Mouse (Mus musculus) common myeloid progenitor, adult 5-6 weeks (primary cell): ENCODE data around the gene Apba1. TPM values are rescaled to one million over a fixed set of nuclear protein-coding genes. Genes with fewer than 3 reads are reported as not detected.

ENCODE experiments used
- ATAC-seq: replicated peaks from 2 replicates; pipeline ENCODE4 v1.8.0; 2016; ENCODE audit warnings: low read depth, mild to moderate bottlenecking, moderate TSS enrichment, inconsistent platforms; ENCODE audit not compliant: poor library complexity, severe bottlenecking
- total RNA-seq: library from RNA; stranded (forward); fragments of 200-1000, 187-1606 nt; gene quantifications from 2 replicates; pipeline ENCODE4 v1.2.3, GENCODE M21; 2017

The Apba1 gene
- total RNA-seq, 1 experiment from 2014 or later: 2.9 TPM

DNA sequence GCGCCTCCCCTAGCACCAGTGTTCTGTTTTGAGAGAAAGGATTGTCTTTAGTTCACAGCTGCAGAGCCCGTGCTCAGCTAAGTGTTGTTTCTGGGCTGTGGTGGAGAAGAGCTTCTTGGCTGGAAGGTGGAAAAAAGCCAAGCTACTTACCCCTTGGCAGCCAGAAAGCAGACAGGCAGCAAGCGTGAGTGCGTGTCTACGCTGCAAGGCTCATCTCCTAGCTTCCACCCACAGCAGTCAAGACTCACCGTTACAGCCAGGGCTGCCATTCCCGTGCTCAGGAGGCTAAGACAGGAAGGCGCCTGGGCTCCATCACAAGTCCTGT, 161.5 kb downstream of the Apba1 start:
- no peak for ATAC-seq

DNA sequence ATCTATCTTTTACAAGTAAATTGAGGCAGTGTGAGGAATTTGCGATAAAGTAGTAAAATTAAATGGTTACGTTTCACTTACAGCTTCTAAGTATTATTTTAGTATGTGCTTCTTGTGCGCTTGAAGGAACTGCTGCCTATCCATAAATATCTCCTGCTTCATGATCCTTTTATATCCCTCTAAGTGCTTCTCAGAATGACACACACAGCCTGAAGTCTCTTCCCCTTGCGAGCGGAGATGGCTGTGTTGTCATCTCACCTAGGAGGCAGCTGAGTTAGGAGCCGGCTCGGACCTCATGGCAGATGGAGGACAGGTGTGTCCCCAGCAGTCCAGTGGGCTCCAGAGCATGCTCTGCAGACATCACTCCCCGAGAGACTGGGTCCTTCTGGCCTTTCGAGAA, 163.9 kb downstream of the Apba1 start:
- no peak for ATAC-seq

DNA sequence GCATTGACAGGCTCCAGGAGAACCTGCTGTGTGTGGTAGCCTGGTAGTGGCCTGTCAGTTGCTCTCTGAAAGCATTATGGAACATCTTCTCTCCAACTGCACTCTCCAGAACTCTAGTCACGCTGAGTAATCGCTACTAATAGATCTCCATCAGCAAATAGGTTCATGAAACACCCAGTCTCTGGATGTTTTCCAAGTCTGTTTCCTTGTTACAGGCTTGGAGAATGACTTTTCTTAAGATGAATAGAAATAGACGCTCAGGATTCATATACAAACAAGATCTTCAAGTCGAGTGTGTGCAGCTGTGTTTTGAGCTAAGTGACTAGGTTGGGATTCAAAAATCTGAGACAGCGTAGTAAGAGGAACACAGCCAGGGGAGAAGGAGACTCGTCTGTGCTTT, 165.4 kb downstream of the Apba1 start:
- no peak for ATAC-seq

DNA sequence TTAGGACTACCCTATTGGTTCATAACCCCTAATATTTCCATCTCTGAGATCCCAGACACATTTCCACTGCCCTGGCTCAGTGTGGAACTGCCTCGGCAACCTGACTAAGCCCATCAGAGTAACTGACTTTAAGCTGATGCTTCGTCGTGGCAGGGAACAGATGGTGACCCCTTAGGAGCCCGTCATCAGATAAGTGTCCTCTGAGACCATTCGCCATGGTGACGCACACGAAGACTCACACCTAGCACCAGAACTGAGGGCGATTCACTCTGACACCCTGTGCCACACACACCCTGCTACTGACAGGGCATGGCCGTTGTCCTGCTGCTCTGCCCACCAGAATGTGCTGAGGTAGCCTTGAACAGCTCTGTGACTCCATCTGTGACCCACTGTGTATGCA, 166.1 kb downstream of the Apba1 start:
- no peak for ATAC-seq

DNA sequence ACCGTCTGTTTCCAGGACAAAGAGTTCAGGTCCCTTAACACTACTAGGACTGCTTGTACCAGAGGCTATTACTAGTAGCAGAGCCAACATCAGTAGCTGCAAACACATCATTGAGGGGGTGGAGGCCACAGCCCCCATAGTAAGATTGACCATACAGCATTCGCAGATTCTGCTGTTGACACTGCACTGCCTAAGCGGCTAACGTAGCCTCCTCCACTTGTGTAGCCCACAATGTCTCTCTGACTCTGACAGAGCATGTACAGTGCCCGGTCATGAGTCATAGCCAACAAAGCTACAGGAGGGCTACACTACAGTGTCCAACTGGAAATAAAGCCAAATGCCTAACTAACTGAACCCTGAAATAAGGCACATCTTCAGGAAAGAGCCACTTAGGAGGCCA, 166.9 kb downstream of the Apba1 start:
- no peak for ATAC-seq

DNA sequence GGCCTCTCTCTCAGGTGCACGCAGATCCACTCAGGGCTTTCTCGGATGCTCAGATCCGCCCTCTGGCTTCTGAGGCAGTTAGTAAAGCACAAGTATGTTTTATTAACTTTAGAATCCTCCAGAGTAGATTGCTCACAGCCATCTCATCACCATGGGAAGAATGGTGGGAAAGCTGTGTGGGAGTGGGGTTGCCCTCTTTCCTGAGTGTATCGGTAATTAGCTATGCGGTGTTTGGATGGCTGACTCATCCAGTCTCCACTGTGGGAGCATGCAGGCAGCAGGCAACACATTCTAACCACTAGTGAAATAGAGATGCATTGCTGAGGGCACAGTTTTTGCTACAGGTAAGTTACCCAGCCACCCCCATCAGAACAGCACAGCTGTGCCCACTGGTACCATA, 172.1 kb downstream of the Apba1 start:
- no peak for ATAC-seq

DNA sequence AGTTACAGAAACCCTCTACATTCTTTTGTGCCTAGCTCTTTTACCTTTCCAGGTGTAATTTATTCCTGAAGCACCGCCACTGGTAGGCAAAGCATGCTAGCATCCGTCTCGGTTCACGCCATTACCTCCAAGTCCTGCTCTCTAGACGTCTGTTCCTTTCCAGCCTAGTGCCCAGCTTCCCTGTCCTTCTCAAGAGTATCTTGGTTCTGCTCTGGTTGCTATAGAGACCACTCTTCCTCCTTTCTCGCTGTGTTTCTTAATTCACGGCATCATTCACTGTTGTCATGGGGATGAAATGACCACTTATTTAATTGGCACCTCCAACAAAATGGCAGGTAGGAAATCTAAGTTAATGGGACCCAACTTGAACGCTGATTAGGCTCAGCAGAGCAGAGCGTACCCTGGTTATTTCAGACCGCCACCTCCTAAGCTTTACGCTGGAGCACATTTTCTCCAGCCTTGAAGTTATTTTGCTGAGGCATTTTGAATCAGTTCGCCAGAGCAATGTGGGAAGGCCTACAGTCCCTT, 182.8 kb downstream of the Apba1 start:
- ATAC-seq: no peak

DNA sequence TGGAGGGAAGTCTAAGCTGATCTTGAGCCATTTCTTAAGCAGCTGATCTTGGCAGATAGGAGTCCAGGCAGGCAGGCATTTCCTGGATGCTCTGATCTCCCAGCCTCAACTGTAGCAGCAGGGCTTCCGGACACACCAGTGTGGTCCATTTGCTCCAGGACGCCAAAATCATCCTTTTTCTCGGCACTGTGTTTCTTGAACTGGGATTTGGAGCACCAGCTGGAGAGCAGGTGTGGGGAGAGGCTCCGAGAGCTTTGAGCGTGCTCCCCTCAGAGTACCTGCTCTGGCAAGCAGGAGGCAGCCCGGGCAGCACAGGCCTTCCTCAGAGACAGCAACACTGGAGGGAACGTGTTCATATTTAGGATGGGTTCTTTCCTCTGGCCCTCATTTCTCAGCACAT, 184.2 kb downstream of the Apba1 start:
- no peak for ATAC-seq

DNA sequence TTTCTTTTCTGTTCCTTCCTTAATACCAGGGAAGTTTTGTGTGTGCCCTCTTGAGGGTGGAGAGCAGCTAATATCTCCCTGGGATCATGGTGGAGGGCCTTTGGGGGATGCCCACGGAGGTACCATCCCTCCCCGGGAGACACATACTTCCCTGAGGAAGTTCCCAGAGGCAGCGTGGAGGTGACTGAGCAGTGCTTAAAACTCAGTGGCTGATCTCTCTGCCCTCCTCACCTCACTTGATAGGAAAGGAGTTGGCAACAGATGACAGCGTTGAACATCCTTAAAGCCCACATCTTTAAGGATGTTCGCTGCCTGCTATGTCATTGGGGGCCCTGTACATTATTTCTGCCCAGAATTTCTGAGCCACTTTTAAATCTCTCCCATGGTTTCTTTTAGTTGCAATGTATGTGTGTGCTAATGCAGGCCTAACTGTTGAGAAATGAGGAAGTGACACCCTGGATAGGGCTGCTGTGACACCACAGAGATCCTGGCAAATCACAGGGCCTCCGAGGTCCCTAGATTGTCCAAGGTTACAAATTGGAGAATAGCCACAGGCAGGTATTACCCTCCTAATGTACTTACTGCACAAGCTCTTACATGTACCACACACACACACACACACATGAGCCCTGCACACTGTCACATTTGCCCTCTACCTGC, 187.5 kb downstream of the Apba1 start:
- peak; percentile 73 for ATAC-seq

DNA sequence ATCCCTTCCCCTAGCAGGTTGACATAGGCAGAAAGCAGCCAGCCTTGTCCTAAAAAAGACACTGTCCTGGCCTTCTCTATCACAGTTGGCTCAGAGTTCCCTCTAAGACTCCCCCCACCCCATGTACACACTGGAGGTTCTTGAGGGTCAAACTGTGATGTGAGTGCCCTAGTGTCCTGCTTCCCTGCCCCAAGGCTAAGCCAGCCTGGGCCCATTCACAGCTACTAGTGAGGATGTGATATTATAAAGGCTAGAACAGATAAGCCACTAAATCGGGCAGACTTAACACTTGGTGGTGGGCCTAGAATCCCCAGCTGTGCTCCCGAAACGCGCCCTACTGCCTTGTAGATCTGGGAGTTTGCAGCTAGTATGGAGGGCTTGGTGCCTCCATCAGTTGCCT, 188.1 kb downstream of the Apba1 start:
- no peak for ATAC-seq

DNA sequence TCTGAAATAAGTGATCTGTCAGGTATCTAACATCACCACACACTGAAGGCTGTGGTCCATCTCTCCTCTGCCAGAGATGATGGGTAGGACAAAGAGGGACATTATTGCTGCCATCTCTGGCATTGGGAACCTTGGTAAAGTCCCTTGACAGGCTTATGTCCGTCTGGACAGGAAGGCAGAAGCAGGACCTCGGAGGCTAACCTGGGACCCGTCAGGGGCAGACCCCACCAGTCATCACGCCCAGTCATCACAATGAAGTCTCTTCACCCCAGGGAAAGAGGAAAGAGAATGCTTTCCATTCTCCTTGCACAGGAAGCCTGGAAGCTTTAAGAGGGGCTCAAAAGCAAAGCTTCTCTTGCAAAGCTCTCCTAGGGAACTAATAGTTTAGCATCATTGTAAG, 189.2 kb downstream of the Apba1 start:
- ATAC-seq: no peak

DNA sequence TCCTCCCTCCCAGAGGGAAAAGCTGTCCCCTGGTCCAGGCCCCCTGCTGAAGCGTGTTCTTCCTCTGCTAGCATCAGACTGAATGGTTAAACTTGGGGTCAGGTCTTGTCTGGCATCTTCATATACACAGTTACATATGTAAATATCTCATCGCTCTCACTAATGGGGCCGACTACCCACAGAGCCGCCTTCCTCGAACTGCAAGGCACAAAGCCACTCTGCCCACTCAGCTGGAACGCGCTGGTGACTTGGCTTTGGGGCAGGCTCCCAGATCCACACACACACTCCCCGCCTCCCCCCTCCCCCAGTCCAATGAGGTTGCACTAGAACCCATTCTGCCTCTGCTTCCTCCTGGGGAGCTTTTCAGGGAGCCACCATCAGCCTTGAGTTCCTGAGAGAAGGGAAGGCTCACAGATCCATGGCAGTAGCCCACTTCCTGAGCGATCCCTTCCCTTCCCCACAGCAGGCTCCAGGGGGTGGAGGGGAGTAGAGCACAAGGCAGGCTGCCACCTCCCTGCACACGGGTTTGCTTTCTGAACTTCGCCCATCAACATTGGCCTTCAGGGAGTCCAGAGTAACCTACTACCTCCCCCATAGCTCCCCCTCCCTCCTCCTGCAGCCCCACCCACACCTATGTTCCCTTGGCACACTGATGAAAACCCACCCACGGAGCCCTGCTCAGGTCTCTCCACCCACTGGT, 189.8 kb downstream of the Apba1 start:
- no peak for ATAC-seq

DNA sequence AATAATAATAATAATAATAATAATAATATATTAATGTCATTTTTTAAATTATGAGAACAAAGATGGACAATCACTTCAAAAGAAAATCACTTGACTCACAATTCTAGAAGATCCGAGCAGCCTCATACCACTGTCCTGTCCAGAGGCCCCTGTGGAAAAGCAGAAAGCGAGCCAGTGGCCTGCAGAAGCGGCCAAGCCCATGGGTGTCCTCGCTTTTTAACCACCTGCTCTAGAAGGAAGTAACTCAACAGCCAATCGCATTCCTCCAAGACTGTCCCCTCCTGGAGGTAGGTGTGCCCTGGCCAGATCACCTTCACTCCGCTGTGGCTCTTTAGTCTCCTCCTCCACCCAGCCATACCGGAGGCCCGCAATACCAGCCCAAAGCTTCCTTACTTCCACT, 196.8 kb downstream of the Apba1 start:
- no peak for ATAC-seq

DNA sequence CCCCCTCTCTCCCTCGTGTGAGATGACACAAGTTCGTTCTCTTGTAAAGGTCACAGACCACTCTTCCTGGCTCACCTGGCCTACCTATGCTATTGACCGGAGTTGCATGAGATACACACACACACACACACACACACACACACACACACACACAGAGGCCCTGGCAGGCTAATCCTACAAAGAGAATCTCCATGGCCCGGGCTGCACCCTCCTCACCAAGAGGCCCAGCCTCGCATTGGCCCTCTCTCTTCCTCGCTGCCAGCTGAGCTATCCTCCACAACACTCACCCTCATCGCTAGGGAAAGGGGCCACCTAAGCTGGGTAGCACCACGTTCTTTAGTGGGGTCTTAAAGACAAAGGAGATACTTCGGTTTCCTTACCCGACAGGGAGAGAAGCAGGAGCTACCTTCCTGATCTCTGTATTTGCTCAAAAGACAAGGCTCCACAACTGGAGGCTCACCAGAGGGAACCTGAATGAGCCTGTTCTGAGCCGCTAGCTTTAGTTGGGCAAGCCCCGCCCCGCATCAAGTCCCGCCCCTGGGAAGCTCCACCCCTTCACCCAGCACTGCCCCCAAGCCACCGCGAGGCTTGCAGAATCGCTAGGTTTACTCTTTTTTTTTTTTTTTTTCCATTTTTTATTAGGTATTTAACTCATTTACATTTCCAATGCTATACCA, 197.8 kb downstream of the Apba1 start:
- no peak for ATAC-seq

DNA sequence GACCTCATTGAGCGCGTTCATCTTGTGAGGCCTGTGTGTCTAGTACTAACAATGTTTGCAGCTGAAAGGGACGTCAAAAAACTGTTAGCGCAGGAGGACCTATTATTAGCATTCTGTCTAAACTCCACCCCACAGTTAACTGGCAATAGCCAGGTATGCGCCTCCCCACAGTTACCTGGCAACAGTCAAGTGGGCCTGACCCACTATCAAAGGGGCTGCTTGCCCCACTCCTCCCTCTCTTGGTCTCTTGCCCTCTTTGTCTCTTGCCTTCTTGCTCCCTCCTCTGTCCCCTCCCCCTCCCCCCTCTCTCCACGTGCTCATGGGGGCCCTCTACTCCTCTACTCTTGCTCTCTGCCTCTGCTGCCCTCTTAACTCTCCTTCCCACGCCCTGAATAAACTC, 198.9 kb downstream of the Apba1 start:
- no peak for ATAC-seq

DNA sequence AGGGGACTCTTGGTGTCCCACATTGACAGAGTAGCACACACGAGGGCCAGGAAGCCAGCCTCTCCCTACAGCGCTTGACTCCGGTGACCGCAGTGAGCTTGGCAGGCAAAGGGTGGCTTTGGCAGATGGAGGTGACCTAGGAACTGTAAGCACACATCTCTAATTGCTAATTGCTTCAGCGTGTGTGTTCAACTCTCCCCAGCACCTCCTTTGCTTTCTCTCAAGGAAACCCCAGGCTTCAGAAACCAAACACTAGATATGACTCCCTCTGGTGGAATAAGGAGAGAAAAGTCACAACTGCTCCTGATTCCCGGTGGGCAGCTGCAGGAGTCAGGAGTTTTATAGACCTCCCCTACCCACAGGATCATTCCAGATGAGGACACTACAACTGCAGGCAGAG, 200.2 kb downstream of the Apba1 start:
- ATAC-seq: no peak

DNA sequence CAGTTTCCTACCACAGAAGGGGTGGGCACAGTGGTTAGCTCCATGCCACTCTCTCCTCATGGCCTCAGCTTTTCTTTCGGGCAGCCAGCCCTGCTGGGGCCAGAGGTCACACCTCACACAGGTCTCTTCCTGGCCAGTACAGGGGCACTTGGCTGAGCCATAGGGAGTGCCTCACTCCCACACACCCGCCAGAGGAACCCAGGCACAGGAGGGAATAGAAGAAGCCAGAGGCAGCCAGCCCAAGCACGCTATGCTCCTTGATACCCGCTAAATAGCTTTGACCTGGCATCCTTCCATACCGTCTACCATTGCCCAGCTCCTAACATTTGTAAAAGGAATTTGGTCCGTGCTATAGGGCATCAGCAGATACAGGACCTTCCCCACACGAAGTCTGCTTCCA, 201.2 kb downstream of the Apba1 start:
- ATAC-seq: no peak

DNA sequence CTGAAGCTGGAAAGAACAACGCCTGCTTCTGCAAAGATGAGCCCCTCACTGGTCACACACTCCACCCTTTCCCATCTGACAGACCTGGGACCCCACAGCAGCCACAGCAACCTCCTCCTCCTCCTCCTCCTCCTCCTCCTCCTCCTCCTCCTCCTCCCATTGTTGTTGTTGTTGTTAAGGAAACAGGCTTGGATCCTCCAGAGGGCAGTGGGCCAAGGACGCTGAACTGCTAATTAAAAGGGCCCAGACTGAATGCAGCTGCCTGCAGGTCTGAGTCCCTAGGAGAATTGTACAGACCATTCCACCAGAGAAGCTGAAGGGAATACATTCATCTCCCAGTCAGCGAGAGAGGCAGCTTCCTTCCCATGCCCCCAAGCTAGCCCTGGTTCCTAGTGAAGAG, 201.6 kb downstream of the Apba1 start:
- ATAC-seq: no peak

DNA sequence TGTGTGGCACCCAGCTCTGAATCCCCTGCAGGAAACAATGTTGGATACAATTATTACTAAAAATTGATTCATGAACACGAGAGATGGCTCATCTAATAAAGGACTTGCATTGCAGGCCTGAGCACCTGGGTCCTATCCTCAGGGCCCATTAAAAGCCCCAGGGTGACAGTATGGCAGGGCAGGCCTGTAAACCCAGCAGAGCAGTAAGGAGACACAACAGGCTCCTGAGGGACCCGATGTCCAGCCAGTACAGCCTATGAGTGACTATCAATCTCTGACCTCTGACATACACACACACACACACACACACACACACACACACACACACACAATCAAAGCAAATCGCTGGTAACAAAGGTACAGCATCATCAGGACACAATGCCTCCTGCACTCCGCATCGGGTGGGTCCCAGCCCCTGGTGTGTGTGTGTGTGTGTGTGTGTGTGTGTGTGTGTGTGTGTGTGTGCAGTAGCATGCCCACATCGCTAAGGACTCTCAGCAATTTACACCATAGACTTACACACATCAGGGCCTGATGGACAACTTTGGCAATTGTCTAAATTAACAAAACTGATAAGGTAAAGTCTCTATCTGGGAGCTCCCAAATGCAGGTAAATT, 202.3 kb downstream of the Apba1 start:
- no peak for ATAC-seq

DNA sequence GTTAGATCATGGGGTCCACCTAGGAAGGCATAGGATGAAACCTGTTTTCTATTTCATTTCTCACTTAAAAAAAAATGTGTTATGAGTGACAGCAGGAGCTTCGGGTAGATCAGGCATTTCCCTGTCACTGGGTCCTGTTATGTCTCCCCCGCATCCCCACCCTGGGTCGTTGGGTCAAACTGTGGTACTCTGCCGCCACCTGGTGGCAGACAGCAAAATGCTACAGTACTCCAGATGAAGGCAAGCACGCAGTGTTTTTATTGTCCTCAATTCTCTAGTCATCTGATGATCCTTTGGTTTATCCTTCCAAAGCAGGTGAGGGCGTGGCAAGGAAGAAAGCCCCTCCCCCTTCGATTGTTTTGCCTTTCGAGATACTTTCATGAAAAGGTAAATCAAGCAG, 202.8 kb downstream of the Apba1 start:
- ATAC-seq: peak; percentile 90

DNA sequence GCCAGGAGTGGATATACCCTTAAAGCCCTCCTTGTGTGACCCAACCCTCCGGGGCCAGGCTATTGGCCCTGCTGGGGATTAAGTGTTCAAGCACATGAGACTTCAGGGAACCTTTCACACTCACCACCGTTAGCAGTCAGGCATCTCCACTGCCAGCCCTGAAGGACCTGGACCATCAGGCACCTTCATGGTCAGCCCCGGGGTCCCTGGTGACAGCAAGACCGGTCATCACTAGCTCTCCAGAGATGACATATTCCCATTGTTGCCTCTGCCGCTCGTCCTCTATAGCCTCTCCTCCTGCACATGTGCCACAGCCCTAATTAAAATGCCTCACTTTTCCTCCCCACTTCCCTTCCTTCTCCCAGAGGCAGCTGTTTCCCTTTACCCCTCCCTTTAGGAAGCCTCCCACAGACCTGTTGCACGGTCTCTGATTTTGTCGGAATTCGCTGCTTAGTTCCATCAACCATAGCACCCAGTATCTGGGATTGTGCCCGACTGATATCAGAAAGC, 205.8 kb downstream of the Apba1 start:
- ATAC-seq: no peak
